ENCODE assay signal across 10 mouse cellular contexts in the genomic region with DNA sequence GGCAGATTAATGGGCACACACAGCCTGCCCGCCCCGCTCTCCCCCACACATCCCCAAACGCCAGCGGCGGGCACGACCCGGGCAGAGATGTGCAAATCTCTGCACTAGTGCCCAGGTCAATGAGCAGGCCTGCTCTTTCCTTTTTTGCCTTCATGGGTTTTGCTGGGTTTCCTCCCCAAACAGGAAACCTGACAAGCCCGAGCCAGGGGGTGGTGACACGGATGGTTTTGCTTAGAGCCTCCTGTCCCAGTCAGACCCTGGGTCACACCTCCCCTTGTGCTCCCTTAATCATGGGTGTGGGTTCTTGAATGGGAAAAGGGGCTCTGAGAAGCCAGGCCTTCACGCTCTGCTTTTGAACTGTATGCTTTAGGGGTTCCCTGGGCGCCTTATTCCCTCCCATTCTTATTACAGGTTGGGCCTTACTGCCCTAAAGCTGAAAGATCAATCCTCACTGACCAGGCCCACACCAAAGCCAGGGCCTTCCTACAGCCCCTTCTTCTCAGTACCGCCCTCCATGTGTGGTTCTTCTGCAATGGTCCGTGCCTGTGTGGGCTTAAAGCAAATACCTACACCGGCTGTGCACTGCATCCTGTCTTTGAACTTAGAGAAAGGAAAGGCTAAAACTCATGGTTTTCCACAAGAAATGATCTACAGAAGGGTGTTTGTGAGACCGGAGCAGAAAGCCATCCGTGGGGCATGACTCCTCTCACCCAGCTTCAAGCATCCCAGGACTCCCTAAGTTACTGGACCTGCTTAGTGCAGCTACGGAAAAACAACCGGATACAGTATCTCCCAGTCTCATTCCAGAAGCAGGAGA. TPM values are rescaled to one million over a fixed set of nuclear protein-coding genes. Genes with fewer than 3 reads are reported as not detected.
DNase-seq lines count a peak whose midpoint lies in the region; ATAC-seq and TF ChIP-seq lines count a peak whose summit lies in the region.
"Had no signal": no experiment of that assay in that cellular context is flagged by ENCODE, and none has a peak within 500 bp of the region (broad histone marks: within the 10 kb centered on the region; RNA-seq: fewer than 3 reads in every experiment).

No protein-coding gene starts in this region.

- H3K4me3 ChIP-seq in forebrain, embryonic 13.5 days, result no peak overlapping the region
- no peak overlapping the region for H3K4me3 ChIP-seq in forebrain, embryonic 15.5 days
- H3K4me3 ChIP-seq in ES-Bruce4 (ENCODE audit: low read depth, low read length), result peak overlapping the region; percentile 29
- peak overlapping the region; percentile 18 for H3K4me3 ChIP-seq in hindbrain, postnatal 0 days (ENCODE audit: low read length)
- peak overlapping the region; percentile 8; the same call in 1 of the 2 replicates for H3K4me3 ChIP-seq in liver, embryonic 15.5 days (replicated peaks)
- H3K4me3 ChIP-seq in left cerebral cortex, adult 2 months, result no peak overlapping the region

- WGBS in forebrain, embryonic 13.5 days, result 3% methylated on average over 18 of the region's 18 CpGs
- WGBS in forebrain, embryonic 15.5 days, result 4% methylated on average over 18 of the region's 18 CpGs
- 9% methylated on average over 18 of the region's 18 CpGs for WGBS in hindbrain, postnatal 0 days
- WGBS in liver, embryonic 15.5 days (ENCODE audit: insufficient replicate concordance), result 12% methylated on average over 18 of the region's 18 CpGs

- H3K36me3 ChIP-seq in forebrain, embryonic 13.5 days (ENCODE audit: poor library complexity, severe bottlenecking), result no peaks in the 10 kb centered on the region
- no peaks in the 10 kb centered on the region for H3K36me3 ChIP-seq in forebrain, embryonic 15.5 days
- H3K36me3 ChIP-seq in ES-Bruce4 (ENCODE audit: control insufficient read depth, insufficient read depth, low read length, poor library complexity, severe bottlenecking), result no peaks in the 10 kb centered on the region
- no peaks in the 10 kb centered on the region for H3K36me3 ChIP-seq in hindbrain, postnatal 0 days (ENCODE audit: insufficient read depth, low read length)
- H3K36me3 ChIP-seq in liver, embryonic 15.5 days (replicated peaks), result no peaks in the 10 kb centered on the region

- no peak overlapping the region for H3K9ac ChIP-seq in forebrain, embryonic 13.5 days
- H3K9ac ChIP-seq in forebrain, embryonic 15.5 days (replicated peaks), result no peak overlapping the region
- H3K9ac ChIP-seq in ES-Bruce4 (ENCODE audit: low read depth, poor library complexity, severe bottlenecking), result peak overlapping the region; percentile 9
- no peak overlapping the region for H3K9ac ChIP-seq in hindbrain, postnatal 0 days (replicated peaks; ENCODE audit: low read length)
- H3K9ac ChIP-seq in liver, embryonic 15.5 days, result no peak overlapping the region

- peaks cover 100% of the 10 kb centered on the region for H3K27me3 ChIP-seq in forebrain, embryonic 13.5 days
- H3K27me3 ChIP-seq in forebrain, embryonic 15.5 days, result peaks cover 97% of the 10 kb centered on the region
- peaks cover 37% of the 10 kb centered on the region for H3K27me3 ChIP-seq in ES-Bruce4 (ENCODE audit: control insufficient read depth, insufficient read depth, low read length, poor library complexity, severe bottlenecking)
- H3K27me3 ChIP-seq in hindbrain, postnatal 0 days (ENCODE audit: insufficient read depth, low read length), result peaks cover 86% of the 10 kb centered on the region
- peaks cover 100% of the 10 kb centered on the region for H3K27me3 ChIP-seq in liver, embryonic 15.5 days

- no peak for TF ChIP-seq EP300 in ES-Bruce4 (IDR thresholded peaks at IDR 0.05; ENCODE audit: insufficient read depth, low read depth, low read length)

- DNase-seq in hindbrain, postnatal 0 days (ENCODE audit: low spot score), result no peak
- DNase-seq in left cerebral cortex, adult 11 months (ENCODE audit: low spot score), result no peak
- DNase-seq in left cerebral cortex, adult 2 months (ENCODE audit: extremely low spot score in 1 of 2, low spot score in 2 of 2), result no peak
- no peak for DNase-seq in urinary bladder, postnatal 36 days (ENCODE audit: low spot score in 2 of 2)

- H3K9me3 ChIP-seq in forebrain, embryonic 13.5 days (replicated peaks), result no peaks in the 10 kb centered on the region
- H3K9me3 ChIP-seq in forebrain, embryonic 15.5 days, result no peaks in the 10 kb centered on the region
- H3K9me3 ChIP-seq in ES-Bruce4 (replicated peaks; ENCODE audit: control insufficient read depth, insufficient read depth, low read length, poor library complexity, severe bottlenecking), result no peaks in the 10 kb centered on the region
- H3K9me3 ChIP-seq in hindbrain, postnatal 0 days (ENCODE audit: low read length), result no peaks in the 10 kb centered on the region
- no peaks in the 10 kb centered on the region for H3K9me3 ChIP-seq in liver, embryonic 15.5 days (replicated peaks)

- intact Hi-C loops in left cerebral cortex, adult 2 months (cut with DNase I), result no loop called here

- ATAC-seq in forebrain, embryonic 13.5 days, result no peak
- ATAC-seq in forebrain, embryonic 15.5 days (replicated peaks), result no peak
- no peak for ATAC-seq in hindbrain, postnatal 0 days
- ATAC-seq in liver, embryonic 15.5 days (ENCODE audit: insufficient read depth), result no peak
- ATAC-seq: forebrain, embryonic 16.5 days had no signal

- H3K4me1 ChIP-seq in forebrain, embryonic 13.5 days, result peaks cover 13% of the 10 kb centered on the region
- peaks cover 9% of the 10 kb centered on the region for H3K4me1 ChIP-seq in forebrain, embryonic 15.5 days
- H3K4me1 ChIP-seq in ES-Bruce4 (ENCODE audit: control insufficient read depth, insufficient read depth, low read length), result no peaks in the 10 kb centered on the region
- H3K4me1 ChIP-seq in hindbrain, postnatal 0 days (ENCODE audit: insufficient read depth, low read length), result no peaks in the 10 kb centered on the region
- peaks cover 12% of the 10 kb centered on the region for H3K4me1 ChIP-seq in liver, embryonic 15.5 days (replicated peaks)

- 0 out of 2 replicates have a peak overlapping the region, but pooled peaks have one; percentile 13 for H3K4me2 ChIP-seq in forebrain, embryonic 13.5 days
- no peak overlapping the region for H3K4me2 ChIP-seq in forebrain, embryonic 15.5 days (replicated peaks)
- peak overlapping the region; percentile 40 for H3K4me2 ChIP-seq in hindbrain, postnatal 0 days (ENCODE audit: low read depth, low read length)
- H3K4me2 ChIP-seq in liver, embryonic 15.5 days, result peak overlapping the region; percentile 29

- TF ChIP-seq CTCF in ES-Bruce4 (IDR thresholded peaks at IDR 0.05; ENCODE audit: low read depth, low read length), result no peak
- TF ChIP-seq CTCF in hindbrain, postnatal 0 days (IDR thresholded peaks at IDR 0.05; ENCODE audit: low read depth), result no peak
- no peak for TF ChIP-seq CTCF in left cerebral cortex, adult 2 months (IDR thresholded peaks at IDR 0.05)

- no peak for TF ChIP-seq POLR2A in ES-Bruce4 (IDR thresholded peaks at IDR 0.05; ENCODE audit: insufficient read depth, low read length)

- no peak overlapping the region for H3K27ac ChIP-seq in forebrain, embryonic 13.5 days
- no peak overlapping the region for H3K27ac ChIP-seq in forebrain, embryonic 15.5 days (replicated peaks)
- no peak overlapping the region for H3K27ac ChIP-seq in ES-Bruce4 (ENCODE audit: insufficient read depth, low read length)
- H3K27ac ChIP-seq in hindbrain, postnatal 0 days, result no peak overlapping the region
- no peak overlapping the region for H3K27ac ChIP-seq in liver, embryonic 15.5 days (replicated peaks)
- H3K27ac ChIP-seq in left cerebral cortex, adult 2 months, result no peak overlapping the region

RNA-seq across cellular contexts. Expression of gene Hoxa6, which starts 0.6 kb away (rescaled TPM):
- polyA plus RNA-seq in forebrain, embryonic 13.5 days (2015; fragmentation: Nextera tagmentation; extraction: Ambion mirVana), result not detected in 2 replicates
- polyA plus RNA-seq in forebrain, embryonic 15.5 days (2015; fragmentation: Nextera tagmentation; extraction: Ambion mirVana), result not detected in 2 replicates
- polyA plus RNA-seq in ES-Bruce4 (2011; ENCODE audit: insufficient read depth, insufficient read length, low read depth, missing spikeins), result not detected in 2 replicates
- 12.3 and 25.8 TPM in 2 replicates for total RNA-seq in hindbrain, postnatal 0 days (2014; rRNA removed)
- 6.0 and 7.7 TPM in 2 replicates for polyA plus RNA-seq in hindbrain, postnatal 0 days (2015; fragmentation: Nextera tagmentation; extraction: Ambion mirVana)
- polyA plus RNA-seq in liver, embryonic 15.5 days (2015; fragmentation: Nextera tagmentation; extraction: Ambion mirVana), result not detected in 2 replicates
- not detected for total RNA-seq in left cerebral cortex, adult 2 months (2021)
- polyA plus RNA-seq: forebrain, embryonic 16.5 days; thymus, postnatal 0 days had no signal

RNA-seq across cellular contexts. Expression of gene Hoxa3, which starts 4.1 kb away (rescaled TPM):
- polyA plus RNA-seq in forebrain, embryonic 13.5 days (2015; fragmentation: Nextera tagmentation; extraction: Ambion mirVana), result not detected in 2 replicates
- polyA plus RNA-seq in forebrain, embryonic 15.5 days (2015; fragmentation: Nextera tagmentation; extraction: Ambion mirVana), result not detected in 2 replicates
- polyA plus RNA-seq in ES-Bruce4 (2011; ENCODE audit: insufficient read depth, insufficient read length, low read depth, missing spikeins), result 0.25 TPM in 1 of 2 replicates, not detected in the other
- total RNA-seq in hindbrain, postnatal 0 days (2014; rRNA removed), result 8.7 and 9.8 TPM in 2 replicates
- polyA plus RNA-seq in hindbrain, postnatal 0 days (2015; fragmentation: Nextera tagmentation; extraction: Ambion mirVana), result 7.9 and 8.8 TPM in 2 replicates
- 0.18 and 0.20 TPM in 2 replicates for polyA plus RNA-seq in liver, embryonic 15.5 days (2015; fragmentation: Nextera tagmentation; extraction: Ambion mirVana)
- not detected for total RNA-seq in left cerebral cortex, adult 2 months (2021)
- polyA plus RNA-seq: forebrain, embryonic 16.5 days had no signal

RNA-seq across cellular contexts. Expression of gene Gm28308, which starts 4.1 kb away (rescaled TPM):
- polyA plus RNA-seq in forebrain, embryonic 13.5 days (2015; fragmentation: Nextera tagmentation; extraction: Ambion mirVana), result not detected in 2 replicates
- not detected in 2 replicates for polyA plus RNA-seq in forebrain, embryonic 15.5 days (2015; fragmentation: Nextera tagmentation; extraction: Ambion mirVana)
- not detected in 2 replicates for polyA plus RNA-seq in ES-Bruce4 (2011; ENCODE audit: insufficient read depth, insufficient read length, low read depth, missing spikeins)
- total RNA-seq in hindbrain, postnatal 0 days (2014; rRNA removed), result 0.83 and 2.2 TPM in 2 replicates
- not detected in 2 replicates for polyA plus RNA-seq in hindbrain, postnatal 0 days (2015; fragmentation: Nextera tagmentation; extraction: Ambion mirVana)
- polyA plus RNA-seq in liver, embryonic 15.5 days (2015; fragmentation: Nextera tagmentation; extraction: Ambion mirVana), result not detected in 2 replicates
- not detected for total RNA-seq in left cerebral cortex, adult 2 months (2021)
- polyA plus RNA-seq: forebrain, embryonic 16.5 days; thymus, postnatal 0 days had no signal

RNA-seq across cellular contexts. Expression of gene Hoxa5, which starts 4.7 kb away (rescaled TPM):
- polyA plus RNA-seq in forebrain, embryonic 13.5 days (2015; fragmentation: Nextera tagmentation; extraction: Ambion mirVana), result not detected in 2 replicates
- polyA plus RNA-seq in forebrain, embryonic 15.5 days (2015; fragmentation: Nextera tagmentation; extraction: Ambion mirVana), result not detected in 2 replicates
- polyA plus RNA-seq in ES-Bruce4 (2011; ENCODE audit: insufficient read depth, insufficient read length, low read depth, missing spikeins), result not detected in 2 replicates
- total RNA-seq in hindbrain, postnatal 0 days (2014; rRNA removed), result 99.2 and 108 TPM in 2 replicates
- 81.7 and 89.4 TPM in 2 replicates for polyA plus RNA-seq in hindbrain, postnatal 0 days (2015; fragmentation: Nextera tagmentation; extraction: Ambion mirVana)
- polyA plus RNA-seq in liver, embryonic 15.5 days (2015; fragmentation: Nextera tagmentation; extraction: Ambion mirVana), result 0.41 and 0.74 TPM in 2 replicates
- total RNA-seq in left cerebral cortex, adult 2 months (2021), result not detected
- polyA plus RNA-seq: forebrain, embryonic 16.5 days had no signal

RNA-seq across cellular contexts. Expression of gene Hoxa7, which starts 12.6 kb away (rescaled TPM):
- not detected in 2 replicates for polyA plus RNA-seq in forebrain, embryonic 13.5 days (2015; fragmentation: Nextera tagmentation; extraction: Ambion mirVana)
- not detected in 2 replicates for polyA plus RNA-seq in forebrain, embryonic 15.5 days (2015; fragmentation: Nextera tagmentation; extraction: Ambion mirVana)
- polyA plus RNA-seq in ES-Bruce4 (2011; ENCODE audit: insufficient read depth, insufficient read length, low read depth, missing spikeins), result 0.65 and 1.4 TPM in 2 replicates
- total RNA-seq in hindbrain, postnatal 0 days (2014; rRNA removed), result 2.6 and 2.9 TPM in 2 replicates
- polyA plus RNA-seq in hindbrain, postnatal 0 days (2015; fragmentation: Nextera tagmentation; extraction: Ambion mirVana), result 1.3 and 3.9 TPM in 2 replicates
- polyA plus RNA-seq in liver, embryonic 15.5 days (2015; fragmentation: Nextera tagmentation; extraction: Ambion mirVana), result 0.23 and 0.37 TPM in 2 replicates
- total RNA-seq in left cerebral cortex, adult 2 months (2021), result not detected
- polyA plus RNA-seq: forebrain, embryonic 16.5 days had no signal

Comparison
In these comparisons a context has a peak if more than half of its experiments do, and no peak if none do; other contexts are left out.
1. H3K4me3 ChIP-seq: peak in ES-Bruce4 (single experiment), hindbrain, postnatal 0 days (single experiment) and liver, embryonic 15.5 days (single experiment); none in forebrain, embryonic 13.5 days (single experiment), forebrain, embryonic 15.5 days (single experiment) and left cerebral cortex, adult 2 months (single experiment).